Mouse (Mus musculus) MEL (cell line): ENCODE results near the gene G430095P16Rik. TPM values are rescaled to one million over a fixed set of nuclear protein-coding genes. Genes with fewer than 3 reads are reported as not detected.

Source experiments
- DNase-seq: peaks from one replicate; pipeline ENCODE4 v3.0.0; 2011; ENCODE audit warnings: low read depth, low spot score
- H3K27ac ChIP-seq: 2 replicates; pipeline ENCODE4 v1.5.1; 2012; ENCODE audit warnings: low read depth, mild to moderate bottlenecking, control low read depth, low read length, moderate library complexity; ENCODE audit not compliant: control insufficient read depth
- H3K27me3 ChIP-seq, 2 experiments: fragments of 150-350 bp in 1 of 2; sonication (generic) in 1 of 2; 2 replicates each; pipeline ENCODE4 v1.6.1; 2012; ENCODE audit warnings: low read length in 2 of 2, mild to moderate bottlenecking in 2 of 2, improper control_type of control experiment in 1 of 2, moderate library complexity in 1 of 2; ENCODE audit not compliant: insufficient read depth in 2 of 2, control insufficient read depth in 1 of 2
- H3K36me3 ChIP-seq, 2 experiments: 2 replicates each; pipeline ENCODE4 v1.6.1; 2012 to 2014; ENCODE audit warnings: low read length in 2 of 2, improper control_type of control experiment in 1 of 2, inconsistent platforms in 1 of 2, mild to moderate bottlenecking in 1 of 2; ENCODE audit not compliant: insufficient read depth in 2 of 2, control insufficient read depth in 1 of 2
- H3K4me1 ChIP-seq, 2 experiments: fragments of 150-350 bp in 1 of 2; sonication (generic) in 1 of 2; 2 replicates each; pipeline ENCODE4 v1.6.1; 2012; ENCODE audit warnings: low read length in 2 of 2, improper control_type of control experiment in 1 of 2, mild to moderate bottlenecking in 1 of 2; ENCODE audit not compliant: insufficient read depth in 2 of 2, control insufficient read depth in 1 of 2
- H3K4me3 ChIP-seq, 2 experiments: fragments of 150-350 bp in 1 of 2; sonication (generic) in 1 of 2; 2 replicates each; pipeline ENCODE4 v1.5.1; 2012; ENCODE audit warnings: low read depth in 2 of 2, low read length in 2 of 2, mild to moderate bottlenecking in 2 of 2, moderate library complexity in 2 of 2, control low read depth in 1 of 2, improper control_type of control experiment in 1 of 2; ENCODE audit not compliant: control insufficient read depth in 1 of 2, insufficient read depth in 1 of 2
- H3K79me2 ChIP-seq: 2 replicates; pipeline ENCODE4 v1.6.1; 2012; ENCODE audit warnings: mild to moderate bottlenecking, low read length, moderate library complexity; ENCODE audit not compliant: control insufficient read depth, poor library complexity, insufficient read depth
- H3K9ac ChIP-seq: 2 replicates; pipeline ENCODE4 v1.6.1; 2012; ENCODE audit warnings: low read depth, mild to moderate bottlenecking, control low read depth, low read length, moderate library complexity; ENCODE audit not compliant: control insufficient read depth, poor library complexity, severe bottlenecking
- H3K9me3 ChIP-seq: fragments of 150-350 bp; sonication (generic); replicated peaks from 2 replicates; pipeline ENCODE4 v1.6.1; 2012; ENCODE audit warnings: mild to moderate bottlenecking, low read length, improper control_type of control experiment, moderate library complexity; ENCODE audit not compliant: insufficient read depth
- CHD1 ChIP-seq: IDR thresholded peaks from 2 replicates; pipeline ENCODE4 v1.6.1; 2012; ENCODE audit warnings: low read depth, mild to moderate bottlenecking, inconsistent platforms, low read length, improper control_type of control experiment
- CTCF ChIP-seq, 3 experiments: IDR thresholded peaks in 2 of 3; conservative IDR thresholded peaks in 1 of 3; 2 replicates each; pipeline ENCODE4 v1.5.1; 2011 to 2012; ENCODE audit warnings: low read length in 3 of 3, low read depth in 2 of 3, mild to moderate bottlenecking in 2 of 3, improper control_type of control experiment in 1 of 3, inconsistent platforms in 1 of 3, mixed read lengths in 1 of 3, moderate library complexity in 1 of 3; ENCODE audit not compliant: control insufficient read depth in 1 of 3, insufficient read depth in 1 of 3, poor library complexity in 1 of 3, severe bottlenecking in 1 of 3
- ETS1 ChIP-seq: IDR thresholded peaks from 2 replicates; pipeline ENCODE4 v1.6.1; 2012; ENCODE audit warnings: low read depth, mild to moderate bottlenecking, inconsistent platforms, low read length, improper control_type of control experiment, moderate library complexity
- GABPA ChIP-seq: IDR thresholded peaks from 2 replicates; pipeline ENCODE4 v1.6.1; 2012; ENCODE audit warnings: low read depth, mild to moderate bottlenecking, inconsistent platforms, low read length, improper control_type of control experiment, moderate library complexity
- GATA1 ChIP-seq: IDR thresholded peaks from 2 replicates; pipeline ENCODE4 v1.6.1; 2011; ENCODE audit warnings: low read depth, low read length, improper control_type of control experiment
- MAFK ChIP-seq: IDR thresholded peaks from 2 replicates; pipeline ENCODE4 v1.6.1; 2011; ENCODE audit warnings: low read depth, mild to moderate bottlenecking, low read length, improper control_type of control experiment, borderline replicate concordance
- MAX ChIP-seq: IDR thresholded peaks from 2 replicates; pipeline ENCODE4 v1.6.1; 2011; ENCODE audit warnings: low read length, improper control_type of control experiment
- MXI1 ChIP-seq: IDR thresholded peaks from 2 replicates; pipeline ENCODE4 v1.6.1; 2011; ENCODE audit warnings: mild to moderate bottlenecking, low read depth, low read length, improper control_type of control experiment
- MYB ChIP-seq: IDR thresholded peaks from 2 replicates; pipeline ENCODE4 v1.6.1; 2011; ENCODE audit warnings: mild to moderate bottlenecking, low read depth, low read length, improper control_type of control experiment
- NRF1 ChIP-seq: IDR thresholded peaks from 2 replicates; pipeline ENCODE4 v1.6.1; 2014; ENCODE audit warnings: low read depth, mild to moderate bottlenecking, inconsistent platforms, low read length, improper control_type of control experiment, moderate library complexity; ENCODE audit not compliant: poor library complexity, insufficient read depth, severe bottlenecking
- POLR2A ChIP-seq, 2 experiments: IDR thresholded peaks; 2 replicates each; pipeline ENCODE4 v1.6.1; 2011 to 2012; ENCODE audit warnings: low read length in 2 of 2, mild to moderate bottlenecking in 2 of 2, control low read depth in 1 of 2, improper control_type of control experiment in 1 of 2, low read depth in 1 of 2, moderate library complexity in 1 of 2; ENCODE audit not compliant: control insufficient read depth in 1 of 2, insufficient read depth in 1 of 2, poor library complexity in 1 of 2
- POLR2AphosphoS2 ChIP-seq: IDR thresholded peaks from 2 replicates; pipeline ENCODE4 v1.6.1; 2011; ENCODE audit warnings: low read length, improper control_type of control experiment
- RCOR1 ChIP-seq: IDR thresholded peaks from 2 replicates; pipeline ENCODE4 v1.6.1; 2012; ENCODE audit warnings: low read depth, mild to moderate bottlenecking, inconsistent platforms, low read length, improper control_type of control experiment
- SIN3A ChIP-seq: IDR thresholded peaks from 2 replicates; pipeline ENCODE4 v1.6.1; 2012; ENCODE audit warnings: low read length, improper control_type of control experiment, inconsistent platforms
- TAL1 ChIP-seq: IDR thresholded peaks from 2 replicates; pipeline ENCODE4 v1.6.1; 2012; ENCODE audit warnings: mild to moderate bottlenecking, inconsistent platforms, low read length, moderate library complexity, mixed read lengths
- TCF12 ChIP-seq: IDR thresholded peaks from 2 replicates; pipeline ENCODE4 v1.6.1; 2014; ENCODE audit warnings: low read depth, mild to moderate bottlenecking, inconsistent platforms, low read length, improper control_type of control experiment, moderate library complexity
- ZKSCAN1 ChIP-seq: IDR thresholded peaks from 2 replicates; pipeline ENCODE4 v1.6.1; 2012; ENCODE audit warnings: low read depth, mild to moderate bottlenecking, inconsistent platforms, low read length, improper control_type of control experiment, moderate library complexity
- ZMIZ1 ChIP-seq: IDR thresholded peaks from 2 replicates; pipeline ENCODE4 v1.6.1; 2012; ENCODE audit warnings: low read depth, mild to moderate bottlenecking, inconsistent platforms, low read length, improper control_type of control experiment, moderate library complexity
- ZNF384 ChIP-seq: IDR thresholded peaks from 2 replicates; pipeline ENCODE4 v1.6.1; 2012; ENCODE audit warnings: low read depth, mild to moderate bottlenecking, inconsistent platforms, low read length, improper control_type of control experiment
- polyA plus RNA-seq, 2 experiments: library from polyadenylated mRNA; stranded (reverse) in 1 of 2; unstranded in 1 of 2; fragments of >175 nt in 1 of 2; fragments of >200 nt in 1 of 2; gene quantifications; 2 replicates each; pipeline versions ENCODE4 v1.2.1 to v1.2.4; 2012; ENCODE audit warnings: low replicate concordance in 2 of 2, low read depth in 1 of 2; ENCODE audit not compliant: insufficient read length in 2 of 2, insufficient read depth in 1 of 2, missing spikeins in 1 of 2
- total RNA-seq: library from RNA; depleted of rRNA; stranded (reverse); fragments of 300-350 nt; gene quantifications from 2 replicates; pipeline ENCODE4 v1.2.3, GENCODE M21; 2012

The G430095P16Rik gene
- total and polyA plus RNA-seq, 3 experiments: 5.6 to 17.1 TPM; not detected in 1

DNA sequence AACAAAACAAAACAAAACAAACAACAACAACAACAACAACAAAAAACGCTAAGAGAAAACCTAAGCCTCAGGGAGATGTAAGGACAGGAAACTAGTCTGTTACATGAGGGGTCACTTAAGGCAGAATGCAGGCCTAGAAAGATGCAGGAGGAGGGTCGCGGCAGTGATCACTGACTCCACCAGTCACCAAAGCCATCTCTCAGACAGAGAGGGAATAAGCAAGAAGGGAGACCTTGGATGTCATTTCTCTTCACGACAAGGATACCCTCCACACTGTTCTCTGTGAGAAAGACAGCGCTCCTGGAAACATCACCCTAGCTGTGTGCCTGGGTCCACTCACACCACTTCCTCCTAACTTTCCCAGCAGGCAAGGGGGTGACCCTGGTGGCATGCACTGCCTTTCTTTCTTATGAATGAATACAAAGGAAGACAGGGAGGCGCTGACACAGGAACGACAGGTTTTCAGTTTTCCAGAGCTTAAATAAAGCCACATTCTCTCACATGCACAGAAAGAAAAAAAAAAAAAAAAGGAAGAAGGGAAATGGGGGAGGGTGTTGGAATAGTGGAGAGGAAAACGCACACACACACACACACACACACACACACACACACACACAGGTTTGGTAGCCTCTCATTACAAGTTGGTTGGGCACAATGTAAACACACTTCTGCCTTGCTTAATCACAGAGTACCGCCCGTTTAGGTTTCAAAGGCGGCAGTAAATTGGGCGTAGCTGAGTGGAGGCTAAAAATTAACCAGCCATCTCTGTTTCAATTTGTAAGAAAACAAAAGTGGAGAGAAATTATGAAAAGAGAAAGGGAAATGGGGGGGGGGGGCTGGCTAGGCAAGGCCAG lies 47.5 kb downstream of the G430095P16Rik start:
- Histone ChIP-seq H3K36me3 (peaks cover 0 to 7% of the 10 kb centered on the region in 2 experiments; a peak in 1 of 4 replicates), H3K9ac (no peak overlapping the region), H3K4me3 (no peak overlapping the region), H3K4me1 (no peaks in the 10 kb centered on the region), H3K79me2 (no peaks in the 10 kb centered on the region), H3K27ac (no peak overlapping the region), H3K9me3 (no peaks in the 10 kb centered on the region), H3K27me3 (no peaks in the 10 kb centered on the region)
- no peak for DNase-seq
- peak; percentile 76 for TF ChIP-seq ZNF384
- TF ChIP-seq ZMIZ1: no peak

DNA sequence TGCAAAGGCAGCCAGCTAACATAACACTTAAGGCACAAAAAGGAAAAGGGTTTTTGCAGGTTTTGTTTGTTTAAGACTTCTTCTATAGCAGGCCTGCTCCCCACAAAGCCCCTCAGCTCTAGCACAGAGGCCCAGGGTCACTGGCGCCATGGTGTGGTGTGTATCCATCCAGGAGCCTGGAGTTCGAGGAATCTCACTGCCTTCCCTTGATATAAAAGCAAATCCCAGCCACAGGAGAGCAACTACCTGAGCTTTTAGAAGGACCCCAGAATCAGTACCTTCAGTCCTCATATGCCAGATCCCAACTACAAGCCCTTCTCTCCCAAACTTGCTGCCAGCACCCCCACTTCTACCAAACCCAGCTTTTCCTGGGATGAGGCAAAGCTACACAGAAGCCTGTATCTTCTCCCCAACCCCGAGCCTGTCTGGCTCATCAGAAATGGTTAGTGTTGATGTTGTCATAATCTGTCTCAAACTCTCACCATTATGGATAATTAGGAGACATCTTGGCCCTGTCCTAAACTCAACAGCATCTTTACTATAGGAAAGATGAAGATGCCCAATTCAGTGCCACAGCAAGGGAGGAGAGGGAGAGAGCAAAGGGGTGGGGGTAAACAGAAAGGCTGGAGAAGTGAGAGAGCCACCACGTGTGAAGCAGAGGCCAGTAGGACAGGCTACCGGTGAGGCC lies 48.3 kb downstream of the G430095P16Rik start:
- Histone ChIP-seq H3K4me1 (no peaks in the 10 kb centered on the region), H3K79me2 (no peaks in the 10 kb centered on the region), H3K27me3 (no peaks in the 10 kb centered on the region), H3K4me3 (no peak overlapping the region), H3K27ac (no peak overlapping the region), H3K9me3 (no peaks in the 10 kb centered on the region), H3K36me3 (peaks cover 0 to 7% of the 10 kb centered on the region in 2 experiments; a peak in 1 of 4 replicates), H3K9ac (no peak overlapping the region)
- no peak for DNase-seq
- no peak for TF ChIP-seq GATA1
- TF ChIP-seq GABPA: no peak
- no peak for TF ChIP-seq SIN3A
- no peak for TF ChIP-seq MAX
- no peak for TF ChIP-seq CTCF (IDR thresholded peaks at IDR 0.05 in 2 of 3, conservative IDR thresholded peaks at IDR 0.05 in 1 of 3; ENCODE audit: control insufficient read depth in 1 of 3, insufficient read depth in 1 of 3, low read depth in 2 of 3, low read length in 3 of 3, poor library complexity in 1 of 3, severe bottlenecking in 1 of 3)
- no peak for TF ChIP-seq CHD1
- TF ChIP-seq MAFK: no peak
- TF ChIP-seq MYB: no peak
- TF ChIP-seq ETS1: no peak
- TF ChIP-seq MXI1: no peak
- no peak for TF ChIP-seq ZKSCAN1
- no peak for TF ChIP-seq RCOR1
- TF ChIP-seq ZMIZ1: no peak
- TF ChIP-seq POLR2AphosphoS2: no peak
- no peak for TF ChIP-seq NRF1
- TF ChIP-seq TAL1: no peak
- TF ChIP-seq TCF12: no peak
- no peak for TF ChIP-seq POLR2A (IDR thresholded peaks at IDR 0.05; ENCODE audit: control insufficient read depth in 1 of 2, insufficient read depth in 1 of 2, low read depth in 1 of 2, low read length in 2 of 2, poor library complexity in 1 of 2)
